Mouse (Mus musculus) layer of hippocampus, postnatal 36 days (tissue): ENCODE results near the gene Gif. TPM values are rescaled to one million over a fixed set of nuclear protein-coding genes. Genes with fewer than 3 reads are reported as not detected.

ENCODE experiments used
- DNase-seq, 2 experiments: peaks; one replicate each; pipeline ENCODE4 v3.0.0; 2022
- total RNA-seq, 2 experiments: library from RNA; stranded (reverse); gene quantifications; 2 replicates each; pipeline ENCODE4 v1.2.3; 2021

Gif gene
- total RNA-seq, 2 experiments from 2014 or later, result not detected

- no peak for DNase-seq
These were observed 53.4 kb downstream of the Gif start for GRCm38 (mm10) chr19:11800531-11801315.

DNA sequence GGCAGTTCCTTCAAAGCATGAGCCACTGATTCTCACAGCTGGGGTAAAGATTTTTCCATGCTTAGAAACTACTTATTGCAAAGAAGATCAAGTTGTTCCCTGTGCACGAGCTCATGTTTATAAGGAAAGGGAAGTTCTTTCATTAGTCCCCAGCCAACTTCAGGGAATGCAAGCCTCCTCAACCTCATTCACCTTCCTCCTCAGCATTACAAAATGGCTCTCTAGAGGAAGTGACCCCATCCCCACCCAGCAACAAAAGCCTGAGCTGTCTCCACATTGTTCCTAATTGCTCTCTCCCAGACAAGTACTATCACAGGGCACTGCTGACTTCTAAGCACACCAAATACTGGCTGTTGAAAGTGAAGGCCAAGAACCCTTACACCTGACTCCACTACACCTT is 57.1 kb downstream of the Gif start:
- DNase-seq, result no peak

GRCm38 (mm10) chr19:11807251-11807650 is 59.9 kb downstream of the Gif start:
- no peak for DNase-seq

GRCm38 (mm10) chr19:11807822-11808221 is 60.5 kb downstream of the Gif start:
- DNase-seq, result no peak

DNA sequence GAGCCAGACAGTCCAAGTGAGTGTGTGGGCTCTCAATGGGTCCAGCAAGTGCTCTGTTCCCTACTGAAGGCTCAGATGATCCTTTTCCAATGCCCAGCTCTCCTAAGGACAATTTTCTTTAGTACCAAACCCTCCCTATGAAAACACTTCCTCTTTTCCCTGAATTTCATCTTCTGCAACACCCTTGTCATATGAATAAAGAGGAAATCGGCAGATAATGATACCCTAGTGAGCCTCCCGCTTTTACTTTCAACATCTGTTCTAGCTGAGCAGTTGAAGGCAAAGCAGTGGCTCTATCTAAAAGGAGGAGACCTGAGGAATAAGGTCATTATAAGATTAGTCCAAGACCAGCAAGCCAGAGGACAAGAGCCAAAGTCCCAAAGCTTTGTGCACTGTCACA is 61.1 kb downstream of the Gif start:
- no peak for DNase-seq

DNA sequence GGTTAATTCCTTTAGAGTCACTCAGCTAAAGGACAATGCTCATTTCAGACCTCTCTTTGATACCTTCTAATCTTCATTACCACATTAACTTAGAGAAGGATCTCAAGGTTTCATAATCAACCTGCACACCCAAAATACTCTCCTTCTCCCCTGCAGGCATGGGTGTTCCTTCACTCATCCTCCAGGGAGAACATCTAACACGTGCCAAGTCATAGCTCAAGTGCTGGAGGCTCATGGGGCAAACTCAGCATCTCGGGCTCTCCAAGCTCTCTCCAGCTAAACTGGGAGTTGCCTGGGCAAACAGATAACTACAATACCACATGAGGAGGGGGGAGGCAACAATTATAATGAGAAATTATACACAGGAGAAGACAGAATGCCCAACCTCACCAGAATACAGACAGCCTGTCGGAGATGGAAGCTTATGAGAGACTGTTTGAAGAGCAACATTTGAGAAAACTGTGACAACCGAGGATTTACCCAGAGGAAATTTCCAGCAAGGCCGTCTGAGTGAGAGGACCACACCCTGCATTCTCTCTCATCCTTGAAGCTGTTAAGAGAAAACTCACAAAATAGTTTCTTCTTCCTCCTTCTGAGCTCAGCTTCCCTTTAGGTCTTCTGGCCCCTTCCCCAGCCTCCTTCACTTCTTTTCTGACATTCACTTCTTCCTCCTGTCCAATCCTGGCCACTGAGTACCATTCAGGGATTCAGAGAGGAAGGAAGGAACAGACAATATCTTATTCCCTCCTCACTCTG is 62.8 kb downstream of the Gif start:
- no peak for DNase-seq

GRCm38 (mm10) chr19:11810856-11811255 is 63.5 kb downstream of the Gif start:
- DNase-seq, result no peak

GRCm38 (mm10) chr19:11811688-11812365 is 64.5 kb downstream of the Gif start:
- no peak for DNase-seq

Other genes with a start within 250 kb of the Gif start
- gene Ms4a6b, start 231.0 kb upstream of the Gif start, total RNA-seq, result 1 to 10 TPM; 1.7 to 3.2 TPM
- gene Ms4a4d, start 210.8 kb upstream of the Gif start, total RNA-seq, result not detected
- gene Ms4a6d, start 142.7 kb upstream of the Gif start, total RNA-seq, result 1 to 10 TPM; 1.2 to 1.4 TPM
- gene Ms4a2, start 123.8 kb upstream of the Gif start, total RNA-seq, result not detected
- gene Ms4a3, start 106.7 kb upstream of the Gif start, total RNA-seq, result not detected
- gene Oosp2, start 87.0 kb upstream of the Gif start, total RNA-seq, result not detected
- not detected for gene Oosp1, start 56.4 kb upstream of the Gif start, total RNA-seq
- gene Oosp3, start 50.5 kb upstream of the Gif start, total RNA-seq, result not detected
- gene Mrpl16, start 22.8 kb downstream of the Gif start, total RNA-seq, result 10 to 100 TPM; 33.4 to 34.5 TPM
- 10 to 100 TPM; 28.2 to 36.3 TPM for gene Stx3, start 71.8 kb downstream of the Gif start, total RNA-seq
- gene Olfr1417, start 91.7 kb downstream of the Gif start, total RNA-seq, result not detected
- not detected for gene Olfr1418, start 113.5 kb downstream of the Gif start, total RNA-seq
- gene Olfr1419, start 127.6 kb downstream of the Gif start, total RNA-seq, result not detected
- gene Olfr1420, start 139.0 kb downstream of the Gif start, total RNA-seq, result not detected
- gene Patl1, start 164.8 kb downstream of the Gif start, total RNA-seq, result 10 to 100 TPM; 19.8 to 24.8 TPM
- gene Osbp, start 218.4 kb downstream of the Gif start, total RNA-seq, result 10 to 100 TPM; 51.1 to 52.3 TPM